In genomic region chr14:57999402-57999734, GRCm38 (mm10) we compare ENCODE assay signal across 8 mouse cellular contexts. TPM values are rescaled to one million over a fixed set of nuclear protein-coding genes. Genes with fewer than 3 reads are reported as not detected.
DNase-seq lines count a peak whose midpoint lies in the region; ATAC-seq and TF ChIP-seq lines count a peak whose summit lies in the region.

No protein-coding gene starts in this region.

- no peaks in the 10 kb centered on the region for H3K9me3 ChIP-seq in heart, postnatal 0 days (replicated peaks; ENCODE audit: control insufficient read depth, low read length)
- H3K9me3 ChIP-seq in hindbrain, embryonic 13.5 days: no peaks in the 10 kb centered on the region
- H3K9me3 ChIP-seq in midbrain, embryonic 12.5 days: no peaks in the 10 kb centered on the region

- WGBS in heart, postnatal 0 days: 26% methylated on average over 5 of the region's 5 CpGs
- WGBS in hindbrain, embryonic 13.5 days: 31% methylated on average over 5 of the region's 5 CpGs
- 35% methylated on average over 5 of the region's 5 CpGs for WGBS in midbrain, embryonic 12.5 days

- ATAC-seq in heart, postnatal 0 days (ENCODE audit: insufficient read depth, low read depth): peak; percentile 19
- ATAC-seq in hindbrain, embryonic 13.5 days (ENCODE audit: low FRiP score): no peak
- ATAC-seq in midbrain, embryonic 12.5 days (ENCODE audit: low FRiP score, low read depth): no peak

- no peak overlapping the region for H3K9ac ChIP-seq in heart, postnatal 0 days (replicated peaks; ENCODE audit: low read depth, low read length)
- H3K9ac ChIP-seq in hindbrain, embryonic 13.5 days: peak overlapping the region; percentile 88; the same call in 1 of the 2 replicates
- H3K9ac ChIP-seq in midbrain, embryonic 12.5 days (replicated peaks): no peak overlapping the region

- no peak for TF ChIP-seq CTCF in heart, postnatal 0 days (IDR thresholded peaks at IDR 0.05; ENCODE audit: low read depth)
- TF ChIP-seq CTCF in bone marrow macrophage, adult 2 months (IDR thresholded peaks at IDR 0.05; ENCODE audit: low read depth, low read length): no peak

- peak; percentile 9; the same call in 1 of the 2 replicates for TF ChIP-seq EP300 in heart, postnatal 0 days (IDR thresholded peaks at IDR 0.05; ENCODE audit: low read depth)

- peaks cover 3% of the 10 kb centered on the region; the same call in 1 of the 2 replicates for H3K4me1 ChIP-seq in heart, postnatal 0 days (ENCODE audit: control insufficient read depth, insufficient read depth)
- peaks cover 10% of the 10 kb centered on the region for H3K4me1 ChIP-seq in bone marrow macrophage, adult 2 months (ENCODE audit: control insufficient read depth, insufficient read depth, low read length)
- H3K4me1 ChIP-seq in hindbrain, embryonic 13.5 days (replicated peaks): peaks cover 15% of the 10 kb centered on the region
- peaks cover 3% of the 10 kb centered on the region; the same call in 1 of the 2 replicates for H3K4me1 ChIP-seq in midbrain, embryonic 12.5 days

- DNase-seq in heart, postnatal 0 days (ENCODE audit: low spot score): no peak
- no peak for DNase-seq in heart, postnatal 4 days
- DNase-seq in urinary bladder, postnatal 36 days (ENCODE audit: low spot score in 2 of 2): no peak
- no peak for DNase-seq in ovary, postnatal 10 days (ENCODE audit: low spot score)
- no peak for DNase-seq in thymus, postnatal 10 days (ENCODE audit: low spot score in 2 of 2)

- peak overlapping the region; percentile 90 for H3K4me3 ChIP-seq in heart, postnatal 0 days (ENCODE audit: low read depth, low read length)
- H3K4me3 ChIP-seq in bone marrow macrophage, adult 2 months (ENCODE audit: insufficient read depth, low read length): peak overlapping the region; percentile 92
- peak overlapping the region; percentile 78 for H3K4me3 ChIP-seq in hindbrain, embryonic 13.5 days
- H3K4me3 ChIP-seq in midbrain, embryonic 12.5 days: peak overlapping the region; percentile 84

- H3K27me3 ChIP-seq in heart, postnatal 0 days (ENCODE audit: control insufficient read depth, insufficient read depth, low read length): no peaks in the 10 kb centered on the region
- 0 out of 2 replicates have a peak, but pooled peaks cover 3% of the 10 kb centered on the region for H3K27me3 ChIP-seq in hindbrain, embryonic 13.5 days
- peaks cover 9% of the 10 kb centered on the region; the same call in 1 of the 2 replicates for H3K27me3 ChIP-seq in midbrain, embryonic 12.5 days

- no peak overlapping the region for H3K27ac ChIP-seq in heart, postnatal 0 days (ENCODE audit: low read depth)
- H3K27ac ChIP-seq in bone marrow macrophage, adult 2 months (ENCODE audit: insufficient read depth, low read depth, low read length): no peak overlapping the region
- H3K27ac ChIP-seq in hindbrain, embryonic 13.5 days: peak overlapping the region; percentile 89; the same call in 1 of the 2 replicates
- 0 out of 2 replicates have a peak overlapping the region, but pooled peaks have one; percentile 85 for H3K27ac ChIP-seq in midbrain, embryonic 12.5 days (replicated peaks)

- peak overlapping the region; percentile 80 for H3K4me2 ChIP-seq in heart, postnatal 0 days (ENCODE audit: low read depth, low read length)
- peak overlapping the region; percentile 57 for H3K4me2 ChIP-seq in hindbrain, embryonic 13.5 days
- H3K4me2 ChIP-seq in midbrain, embryonic 12.5 days (replicated peaks): peak overlapping the region; percentile 61

- no peak for TF ChIP-seq POLR2A in bone marrow macrophage, adult 2 months (IDR thresholded peaks at IDR 0.05; ENCODE audit: borderline replicate concordance, low read depth, low read length)

- no peaks in the 10 kb centered on the region for H3K36me3 ChIP-seq in heart, postnatal 0 days (replicated peaks; ENCODE audit: control insufficient read depth, insufficient read depth, low read length)
- no peaks in the 10 kb centered on the region for H3K36me3 ChIP-seq in hindbrain, embryonic 13.5 days
- H3K36me3 ChIP-seq in midbrain, embryonic 12.5 days: no peaks in the 10 kb centered on the region

RNA-seq across cellular contexts. Expression of gene Micu2, which starts 0.3 kb away (rescaled TPM):
- total RNA-seq in heart, postnatal 0 days (2014; rRNA removed; ENCODE audit: low replicate concordance): 48.0 and 56.9 TPM in 2 replicates
- polyA plus RNA-seq in heart, postnatal 0 days (2015; fragmentation: Nextera tagmentation; extraction: Ambion mirVana): 68.7 and 70.7 TPM in 2 replicates
- total RNA-seq in heart, postnatal 4 days (2021): 10 to 100 TPM; 70.5 to 73.4 TPM
- 48.2 and 52.2 TPM in 2 replicates for polyA plus RNA-seq in bone marrow macrophage, adult 2 months (2012; ENCODE audit: insufficient read depth, insufficient read length, missing spikeins)
- polyA plus RNA-seq in hindbrain, embryonic 13.5 days (2015; fragmentation: Nextera tagmentation; extraction: Ambion mirVana): 68.1 and 69.2 TPM in 2 replicates
- 66.5 and 70.1 TPM in 2 replicates for polyA plus RNA-seq in midbrain, embryonic 12.5 days (2016; fragmentation: Nextera tagmentation; extraction: Ambion mirVana)

Comparison
In these comparisons a context has a peak if more than half of its experiments do, and no peak if none do; other contexts are left out.
1. H3K27ac ChIP-seq: peak in hindbrain, embryonic 13.5 days (single experiment) and midbrain, embryonic 12.5 days (single experiment); none in heart, postnatal 0 days (single experiment) and bone marrow macrophage, adult 2 months (single experiment).
2. Peak in every context shown above with its lines, with median percentiles within 50 percentile points of each other: H3K4me2 ChIP-seq and H3K4me3 ChIP-seq.